Mouse (Mus musculus): Measurements from ENCODE around the gene Atp5h. TPM values are rescaled to one million over a fixed set of nuclear protein-coding genes. Genes with fewer than 3 reads are reported as not detected.

Gene Atp5h
- total RNA-seq, 2 experiments from 2014 or later: 1,026 to 1,088 TPM

GRCm38 (mm10) chr11:115367395-115367944, 52.3 kb downstream of the Atp5h start, which contains the start of gene Hid1:
Gene Hid1 (minus strand): TSS chr11:115367756.
- DNase-seq: peak; percentile 74

- no peak for DNase-seq
These were observed 52.9 kb downstream of the Atp5h start for GRCm38 (mm10) chr11:115366706-115367394.

- no peak for DNase-seq
These were observed 53.6 kb downstream of the Atp5h start for GRCm38 (mm10) chr11:115366039-115366705.

Small RNA genes within 50 kb of the gene (microRNA-seq; reads per million reads assigned to microRNA genes)
- gene Mir3968: 0.25 to 0.64 reads per million in 2 experiments

Other genes starting within 250 kb of the Atp5h start
- 1 to 10 TPM; 3.9 to 6.4 TPM for gene Tmem104, start 232.5 kb downstream of the Atp5h start, total RNA-seq (2021)
- gene Nat9, start 232.1 kb downstream of the Atp5h start, total RNA-seq (2021): 10 to 100 TPM; 13.7 to 14.8 TPM
- under 1 TPM; 0.05 to 0.16 TPM for gene Grin2c, start 152.7 kb downstream of the Atp5h start, total RNA-seq (2021)
- 1 to 10 TPM; 5.0 to 5.7 TPM for gene Fdxr, start 142.9 kb downstream of the Atp5h start, total RNA-seq (2021)
- gene Fads6, start 122.3 kb downstream of the Atp5h start, total RNA-seq (2021): 1 to 10 TPM in 1 of 2 experiments, under 1 TPM in 1; 0.86 to 1.1 TPM
- not detected for gene Otop2, start 112.8 kb downstream of the Atp5h start, total RNA-seq (2021)
- gene Ush1g, start 97.9 kb downstream of the Atp5h start, total RNA-seq (2021): under 1 TPM; 0.09 to 0.16 TPM
- not detected for gene Otop3, start 85.2 kb downstream of the Atp5h start, total RNA-seq (2021)
- 1 to 10 TPM; 5.7 to 6.1 TPM for gene Hid1, start 52.2 kb downstream of the Atp5h start, total RNA-seq (2021)
- 10 to 100 TPM in 1 of 2 experiments, 1 to 10 TPM in 1; 9.8 to 17.0 TPM for gene Cdr2l, start 38.0 kb downstream of the Atp5h start, total RNA-seq (2021)
- 100 to 1,000 TPM in 1 of 2 experiments, 10 to 100 TPM in 1; 89.1 to 100 TPM for gene Mrpl58, start 16.2 kb downstream of the Atp5h start, total RNA-seq (2021)
- gene Kctd2, start 166 bp upstream of the Atp5h start, total RNA-seq (2021): 10 to 100 TPM; 16.2 to 19.4 TPM
- gene Trim80, start 20.6 kb upstream of the Atp5h start, total RNA-seq (2021): not detected
- gene Slc16a5, start 42.5 kb upstream of the Atp5h start, total RNA-seq (2021): not detected
- gene Armc7, start 55.7 kb upstream of the Atp5h start, total RNA-seq (2021): 1 to 10 TPM; 1.2 to 2.4 TPM
- 10 to 100 TPM; 17.3 to 19.0 TPM for gene Nt5c, start 71.9 kb upstream of the Atp5h start, total RNA-seq (2021)
- 100 to 1,000 TPM; 132 to 134 TPM for gene Jpt1, start 94.4 kb upstream of the Atp5h start, total RNA-seq (2021)
- 100 to 1,000 TPM; 182 to 195 TPM for gene Sumo2, start 116.3 kb upstream of the Atp5h start, total RNA-seq (2021)
- 10 to 100 TPM; 23.5 to 33.2 TPM for gene Nup85, start 144.5 kb upstream of the Atp5h start, total RNA-seq (2021)
- gene Mrps7, start 184.0 kb upstream of the Atp5h start, total RNA-seq (2021): 10 to 100 TPM; 61.1 to 71.6 TPM
- 10 to 100 TPM in 1 of 2 experiments, 1 to 10 TPM in 1; 9.3 to 21.6 TPM for gene Gga3, start 184.1 kb upstream of the Atp5h start, total RNA-seq (2021)
- 10 to 100 TPM; 38.3 to 38.7 TPM for gene Mif4gd, start 193.0 kb upstream of the Atp5h start, total RNA-seq (2021)
- gene Slc25a19, start 208.3 kb upstream of the Atp5h start, total RNA-seq (2021): 10 to 100 TPM; 39.7 to 40.0 TPM

All from gastrocnemius, postnatal 10 days (tissue).